Mouse (Mus musculus) cerebellum, adult 11 months (tissue): ENCODE measurements around the gene Gm20388.

Experiments used
- DNase-seq: peaks from one replicate; pipeline ENCODE4 v3.0.0; 2022

The Gm20388 gene

GRCm38 (mm10) chr8:122745750-122746275 lies 2835.2 kb downstream of the Gm20388 start:
- no peak for DNase-seq

- no peak for DNase-seq
Measured at GRCm38 (mm10) chr8:122746439-122746838, 2835.8 kb downstream of the Gm20388 start.

- no peak for DNase-seq
Measured at GRCm38 (mm10) chr8:122747825-122748224, 2837.2 kb downstream of the Gm20388 start.

DNA sequence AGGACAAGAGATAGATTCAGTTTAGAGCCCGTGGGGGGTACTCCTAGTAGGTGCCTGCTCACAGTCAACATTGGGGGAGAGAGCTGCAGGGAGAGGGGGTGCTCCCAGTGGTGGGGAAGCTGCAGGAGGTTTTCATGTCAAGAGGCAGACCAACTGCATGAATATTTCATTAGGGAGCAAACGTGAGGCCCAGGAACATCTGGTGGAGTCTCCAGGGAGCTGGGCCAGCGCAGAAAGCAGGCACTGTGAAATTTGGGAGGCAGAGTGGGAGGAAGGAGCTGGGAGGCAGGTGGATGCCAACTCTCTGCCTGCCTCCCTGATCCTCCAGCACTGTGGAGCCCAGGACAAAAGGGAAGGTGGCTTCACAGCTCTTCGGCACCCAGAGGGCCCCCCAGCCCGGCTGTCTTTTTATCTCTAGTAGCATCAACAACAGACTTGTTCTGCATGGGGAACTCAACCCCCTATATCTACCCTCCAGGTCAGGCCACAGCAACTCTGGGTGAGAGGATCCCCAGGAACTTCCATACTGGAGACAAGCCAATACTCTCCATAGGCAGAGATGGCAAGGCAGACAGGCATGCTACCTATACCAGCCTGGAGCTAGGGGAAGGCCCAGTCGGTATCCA lies 2838.8 kb downstream of the Gm20388 start:
- no peak for DNase-seq

- DNase-seq = peak; percentile 59
Measured at GRCm38 (mm10) chr8:122751342-122751741, 2840.7 kb downstream of the Gm20388 start.

DNA sequence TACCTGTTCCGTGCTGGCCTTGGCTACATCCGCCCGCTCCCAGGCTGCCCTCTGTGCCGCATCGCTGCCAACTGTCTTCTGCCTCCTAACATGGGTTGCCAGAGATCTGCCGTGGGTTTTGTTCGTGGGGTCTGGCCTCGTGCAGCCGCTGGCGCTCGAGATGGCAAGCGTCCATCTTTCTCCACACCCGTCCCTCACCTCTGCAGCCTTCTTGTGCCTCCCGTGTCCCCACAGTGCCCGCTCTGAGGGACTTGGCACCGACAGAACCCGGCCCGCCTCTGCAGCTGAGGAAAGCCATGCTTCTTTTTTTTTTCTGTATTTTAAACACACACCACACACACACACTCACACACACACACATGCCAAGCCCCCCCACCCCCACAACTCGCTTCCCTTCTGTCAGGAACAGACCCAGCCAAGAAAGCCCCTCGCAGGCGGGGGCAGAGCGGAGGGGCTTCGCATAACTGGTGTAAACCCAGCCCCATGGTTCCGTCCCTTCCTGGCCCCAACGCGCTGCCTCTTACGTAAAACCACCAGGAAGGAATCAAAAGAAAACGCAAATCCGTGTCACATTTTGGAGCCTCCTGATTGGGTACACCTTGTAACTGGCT lies 2841.6 kb downstream of the Gm20388 start:
- DNase-seq = peak; percentile 72

GRCm38 (mm10) chr8:122758597-122758996 lies 2848.0 kb downstream of the Gm20388 start:
- no peak for DNase-seq

DNA sequence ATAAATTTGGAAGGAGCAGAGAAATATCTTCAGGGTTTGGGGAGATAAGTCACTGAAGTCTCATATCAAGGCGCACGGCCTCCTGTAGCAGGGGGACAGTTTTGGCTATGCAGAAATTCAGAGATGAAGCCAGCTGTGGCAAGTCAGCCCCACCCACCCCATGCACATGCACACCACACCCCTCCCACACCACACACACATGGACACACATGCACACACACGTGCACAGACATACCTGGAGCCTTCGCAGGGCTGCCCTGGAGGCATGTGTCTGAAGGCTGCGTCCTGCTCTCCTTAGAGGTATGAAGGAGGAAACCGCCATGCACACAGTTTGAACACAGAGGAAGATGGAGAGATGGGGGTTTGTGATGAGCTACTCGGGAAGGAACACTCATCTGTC lies 2849.5 kb downstream of the Gm20388 start:
- no peak for DNase-seq

DNA sequence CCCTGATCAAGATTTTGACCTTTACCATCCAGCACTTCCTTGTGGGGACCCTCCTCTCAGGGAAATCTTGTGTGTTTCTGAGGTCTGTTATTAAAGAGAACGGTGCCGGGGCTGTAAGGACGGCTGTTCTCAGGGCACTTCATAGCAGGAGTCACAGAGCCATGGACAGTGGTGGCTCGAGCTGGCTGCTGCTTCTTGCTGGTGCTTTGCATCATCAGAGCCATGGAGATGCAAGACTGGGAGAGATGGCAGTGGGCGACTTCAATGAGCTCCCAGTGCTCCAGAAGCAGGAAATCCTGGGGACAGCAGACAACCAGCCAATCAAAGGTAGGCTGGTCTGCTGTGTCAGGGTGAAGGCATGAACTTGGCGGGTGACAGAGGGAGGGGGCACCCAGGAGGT lies 2850.5 kb downstream of the Gm20388 start:
- no peak for DNase-seq

DNA sequence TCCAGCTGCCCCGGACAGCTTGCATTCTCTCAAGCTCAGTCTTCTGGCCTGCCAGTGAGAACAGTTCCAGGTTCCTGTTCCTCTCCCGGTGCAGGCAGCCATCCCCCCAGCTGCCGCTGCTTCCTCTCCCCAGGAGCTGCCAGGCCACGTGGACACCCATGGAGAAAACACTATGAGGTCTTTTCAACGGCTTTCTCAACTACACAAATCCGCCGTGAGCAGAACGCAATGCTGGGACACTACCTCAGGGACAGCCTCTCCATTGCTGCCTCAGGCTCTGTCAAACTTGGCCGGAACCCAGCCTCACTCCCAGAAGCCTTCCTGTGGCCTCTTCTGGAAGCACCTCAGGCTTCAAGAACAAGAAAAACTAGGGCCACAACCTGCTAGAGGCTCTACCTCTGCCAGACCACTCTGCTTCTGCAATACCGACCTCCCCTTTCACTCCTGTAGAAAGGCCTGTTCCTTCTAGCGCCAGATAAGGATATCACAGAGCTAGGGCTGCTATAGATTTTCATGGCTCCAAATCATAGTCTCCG lies 2852.2 kb downstream of the Gm20388 start:
- DNase-seq = no peak

GRCm38 (mm10) chr8:122763267-122763738 lies 2852.7 kb downstream of the Gm20388 start:
- no peak for DNase-seq

DNA sequence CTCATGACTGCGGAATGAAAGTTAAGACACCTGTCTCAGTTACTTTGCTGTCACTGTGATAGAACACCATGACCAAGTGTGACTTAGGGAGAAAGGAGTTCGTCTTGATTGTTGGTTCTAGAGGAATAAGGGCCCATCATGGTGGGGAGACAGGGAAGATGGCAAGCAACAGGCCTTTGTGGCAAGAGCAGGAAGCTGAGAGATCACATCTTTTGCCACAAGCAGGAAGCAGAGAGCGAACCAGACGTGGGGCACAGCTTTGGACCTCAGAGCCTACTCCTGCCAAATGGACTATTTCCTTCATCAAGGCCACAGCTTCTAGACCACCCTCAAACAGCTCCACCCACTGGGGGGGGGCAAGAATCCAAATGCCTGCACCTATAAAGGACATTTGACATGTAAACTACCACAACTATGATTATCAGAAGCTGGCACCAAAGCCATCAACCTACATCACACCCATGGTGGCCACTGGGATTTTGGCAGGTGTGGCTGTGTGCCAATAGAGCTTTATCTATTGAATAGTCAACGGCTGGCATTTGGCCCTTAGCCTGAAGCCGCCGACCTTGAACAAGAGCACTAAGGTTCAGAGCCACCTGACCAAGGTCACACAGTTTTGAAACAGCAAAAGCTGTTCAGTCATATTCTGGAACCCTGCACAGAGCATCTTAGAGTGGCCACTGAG lies 2854.3 kb downstream of the Gm20388 start:
- DNase-seq = no peak

DNA sequence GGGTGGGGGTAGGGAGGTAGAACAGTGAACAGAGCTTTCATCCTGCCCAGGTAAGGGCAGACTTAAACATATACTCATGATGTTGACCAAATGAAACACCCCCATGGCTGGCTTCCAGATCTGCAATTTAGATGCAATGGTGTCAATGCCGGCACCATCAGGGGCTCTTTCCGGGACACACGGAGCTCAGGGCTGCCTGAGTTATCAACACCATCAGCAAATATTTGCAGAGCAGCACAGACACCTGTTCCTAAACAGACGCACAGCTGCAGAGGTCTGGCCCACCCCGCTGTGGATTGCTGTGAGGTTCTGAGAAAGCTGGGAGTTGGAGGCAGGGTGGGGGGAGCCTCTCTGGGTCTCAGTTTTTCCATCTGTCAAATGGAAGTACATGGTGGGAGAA lies 2855.5 kb downstream of the Gm20388 start:
- no peak for DNase-seq

DNA sequence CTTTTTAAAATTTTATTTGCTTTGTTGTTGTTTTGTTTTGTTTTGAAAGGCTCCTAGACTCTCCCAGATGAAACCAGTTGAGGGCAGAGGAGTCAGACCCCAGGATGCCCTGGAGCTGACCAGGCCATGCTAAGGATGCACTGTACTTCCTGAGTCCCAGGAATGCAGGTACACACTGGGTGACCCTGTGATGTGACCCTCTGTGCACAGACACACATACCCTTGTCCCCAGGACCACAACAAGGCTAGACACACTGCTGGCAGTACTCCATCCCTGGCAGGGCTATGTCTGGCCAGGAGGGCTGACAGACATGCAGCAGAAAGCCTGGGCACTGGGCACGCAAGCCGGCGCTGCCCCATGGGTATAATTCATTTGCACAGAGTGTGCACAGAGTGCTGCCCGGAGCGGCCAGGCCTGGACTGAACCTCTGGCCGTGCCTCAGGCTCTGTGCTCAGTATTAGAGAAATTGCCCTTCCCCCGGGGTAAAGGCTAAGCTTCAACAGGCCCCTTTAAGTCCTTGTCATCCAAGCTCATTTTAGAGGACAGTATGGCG lies 2856.1 kb downstream of the Gm20388 start:
- no peak for DNase-seq

DNA sequence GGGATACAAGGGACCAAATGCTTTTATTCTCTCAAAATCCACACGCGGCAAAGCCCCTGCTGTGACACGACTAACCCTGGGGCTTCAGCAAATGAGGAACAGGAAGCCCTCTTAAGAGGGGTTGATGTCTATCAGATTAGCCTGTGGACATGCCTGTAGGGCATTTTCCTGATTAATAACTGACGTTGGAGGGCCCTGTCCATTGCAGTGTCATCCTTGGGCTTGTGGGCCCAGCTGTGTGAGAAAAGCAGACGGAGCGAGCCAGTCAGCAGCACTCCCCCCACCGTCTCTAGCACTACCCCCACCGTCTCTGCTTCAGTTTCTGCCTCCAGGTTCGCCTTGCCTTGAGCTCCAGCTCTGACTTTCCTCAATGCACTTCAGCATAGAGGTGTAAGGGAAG lies 2856.6 kb downstream of the Gm20388 start:
- DNase-seq = no peak

DNA sequence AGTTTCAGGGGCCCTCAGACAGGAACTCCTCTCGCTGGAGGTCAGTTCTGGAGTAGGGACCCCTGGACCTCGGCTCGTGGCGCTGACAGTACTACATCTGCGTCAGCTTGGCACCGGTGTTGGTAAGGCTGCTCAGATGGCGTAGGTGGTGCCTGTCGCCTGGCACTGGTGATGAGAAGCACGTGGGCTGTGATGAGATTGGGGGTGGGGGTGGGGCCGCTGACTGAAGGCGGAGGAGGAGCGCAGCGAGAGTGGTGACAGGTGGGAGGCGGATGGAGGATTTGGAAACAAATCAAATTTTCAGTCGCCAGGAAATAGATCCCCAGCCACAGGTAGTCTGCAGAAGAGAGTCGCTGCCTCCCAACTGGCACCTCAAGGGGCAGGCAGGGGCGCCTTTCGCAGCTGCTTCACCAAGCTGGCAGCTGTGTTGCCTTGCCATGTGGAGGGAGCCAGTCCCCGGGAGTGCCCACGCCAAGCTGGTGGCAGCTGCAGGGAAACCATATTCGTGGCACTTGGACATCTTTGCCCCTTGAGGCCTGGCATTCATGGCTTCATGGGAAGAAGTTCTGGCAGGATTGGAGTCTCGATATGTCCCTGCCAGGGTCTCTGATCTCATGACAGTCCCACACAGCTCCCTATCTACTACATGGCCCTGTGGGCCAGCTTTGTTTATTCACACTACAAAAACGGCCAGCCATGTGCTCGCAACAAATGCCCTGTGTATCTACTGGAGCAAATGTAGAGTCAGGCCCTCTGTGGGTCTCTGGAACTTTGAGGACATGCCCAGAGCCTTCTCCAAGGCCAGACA lies 2858.8 kb downstream of the Gm20388 start:
- peak; percentile 61 for DNase-seq

DNA sequence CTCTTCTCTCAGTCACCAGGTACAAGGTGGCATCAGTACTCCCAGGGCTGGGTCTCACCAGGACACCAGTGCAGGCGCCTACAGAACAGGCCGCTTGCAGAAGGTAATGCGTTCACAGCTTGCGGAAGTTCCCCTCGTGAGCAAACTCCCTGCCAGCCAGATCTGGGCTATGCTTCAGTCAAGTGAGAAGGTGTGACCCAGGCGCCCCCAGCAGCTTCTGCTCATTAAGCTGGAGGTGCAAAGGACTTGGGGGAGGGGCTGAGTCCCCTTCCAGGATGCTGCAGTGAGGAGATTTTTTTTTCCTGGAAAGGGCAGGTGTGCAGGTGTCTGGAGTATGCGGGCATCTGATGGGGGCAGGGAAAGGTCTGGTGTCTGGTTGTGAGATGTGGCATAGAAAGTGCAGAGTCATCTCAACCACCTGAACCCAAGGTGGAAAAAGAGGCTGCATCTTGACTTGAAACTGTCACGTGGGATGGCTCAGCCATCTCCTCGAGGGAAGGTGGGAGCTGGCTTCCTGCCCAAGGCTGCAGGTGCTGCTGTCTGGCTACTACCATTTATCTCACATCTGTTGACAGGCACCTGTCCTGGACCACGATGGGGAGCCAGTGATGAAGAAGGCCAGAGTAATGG lies 2861.9 kb downstream of the Gm20388 start:
- no peak for DNase-seq

- peak; percentile 75 for DNase-seq
Measured at GRCm38 (mm10) chr8:122775285-122776155, 2864.9 kb downstream of the Gm20388 start, which contains the start of gene Acsf3. Gene Acsf3, plus strand, starts transcription at chr8:122775486.

GRCm38 (mm10) chr8:122777701-122778100 lies 2867.1 kb downstream of the Gm20388 start:
- DNase-seq = no peak

DNA sequence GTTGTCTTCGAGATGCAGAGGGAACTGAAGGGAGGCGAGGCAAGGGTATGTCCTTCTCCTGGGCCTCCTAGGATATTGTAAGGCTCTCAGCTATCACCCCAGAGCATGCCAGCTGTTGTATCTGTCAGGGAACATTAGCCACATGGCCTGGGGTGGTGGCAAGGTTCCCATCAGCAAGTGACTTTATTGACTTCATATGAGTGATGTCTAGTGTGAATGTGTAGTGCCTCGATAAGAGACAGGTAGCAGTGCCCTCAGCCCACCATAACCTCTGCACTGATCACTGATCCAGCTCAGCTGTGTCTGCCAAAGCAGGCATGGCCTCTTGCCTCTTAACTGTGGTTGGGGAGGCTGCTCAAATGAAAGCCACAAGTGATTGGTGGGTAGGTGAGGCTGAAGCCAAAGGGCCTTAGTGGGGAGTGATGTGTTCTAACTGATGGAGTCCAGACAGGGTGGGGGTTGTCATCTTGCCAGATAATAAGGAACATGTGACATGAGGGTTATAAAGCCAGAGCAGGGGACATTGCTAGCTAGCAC lies 2868.1 kb downstream of the Gm20388 start:
- DNase-seq = no peak

- no peak for DNase-seq
Measured at GRCm38 (mm10) chr8:122779255-122779654, 2868.6 kb downstream of the Gm20388 start.
